Mouse (Mus musculus) lung, postnatal 0 days (tissue): ENCODE data around the gene Lsm2.
A peak's percentile ranks its signal among the peaks of the same experiment; 100 is the strongest.

Experiments
- CTCF ChIP-seq: IDR thresholded peaks from 2 replicates; pipeline ENCODE4 v1.5.1; 2016; ENCODE audit warnings: antibody characterized with exemption, mild to moderate bottlenecking
- EP300 ChIP-seq: IDR thresholded peaks from 2 replicates; pipeline ENCODE4 v1.6.1; 2016; ENCODE audit warnings: antibody characterized with exemption, mild to moderate bottlenecking, control low read depth

GRCm38 (mm10) chr17:34980655-34981054 is 1.0 kb upstream of the Lsm2 start:
- TF ChIP-seq CTCF: peak; percentile 79
- TF ChIP-seq EP300: no peak
